Mouse (Mus musculus) testis, adult 2 months (tissue): Measurements from ENCODE around the gene Dlgap1.

ENCODE experiments used
- CTCF ChIP-seq: fragments of 200-500 bp; IDR thresholded peaks from 2 replicates; pipeline ENCODE4 v1.5.1; 2012; ENCODE audit warnings: low read depth, mild to moderate bottlenecking, inconsistent platforms, low read length, moderate library complexity; ENCODE audit not compliant: control insufficient read depth, insufficient read depth, insufficient replicate concordance
- POLR2A ChIP-seq: fragments of 200-500 bp; IDR thresholded peaks from 2 replicates; pipeline ENCODE4 v1.6.1; 2012; ENCODE audit warnings: low read depth, mild to moderate bottlenecking, inconsistent platforms, low read length, moderate library complexity; ENCODE audit not compliant: control insufficient read depth

- TF ChIP-seq POLR2A, result no peak
- TF ChIP-seq CTCF, result no peak
Measured at GRCm38 (mm10) chr17:70823083-70823482, 854.2 kb downstream of the Dlgap1 start.
